Mouse (Mus musculus): Measurements from ENCODE around the gene Pnkd. TPM values are rescaled to one million over a fixed set of nuclear protein-coding genes. Genes with fewer than 3 reads are reported as not detected.

Pnkd gene
- total and polyA plus RNA-seq, 3 experiments, result 45.5 to 318 (median 154) TPM

- H3K36me3 ChIP-seq (replicated peaks in 1 of 2; ENCODE audit: control insufficient read depth in 1 of 2, insufficient read depth in 1 of 2, low read length in 1 of 2), result peaks cover 12 to 35% of the 10 kb centered on the region in 2 experiments
- peak overlapping the region; percentile 66 to 82 (median 81) for H3K4me3 ChIP-seq (replicated peaks in 1 of 3; ENCODE audit: low read depth in 2 of 3, low read length in 2 of 3, poor library complexity in 1 of 3)
- no peaks in the 10 kb centered on the region for H3K27me3 ChIP-seq (replicated peaks)
- dilution Hi-C loops (cut with MboI; ENCODE audit: extremely low pct_ligation_motif_present, extremely low pct_unique_long_range_greater_than_20kb, low sequenced_read_pairs), result no loop called here
- H3K4me2 ChIP-seq (ENCODE audit: insufficient read depth, low read depth, poor library complexity, severe bottlenecking), result peak overlapping the region; percentile 87; the same call in 1 of the 2 replicates
- H3K9ac ChIP-seq (ENCODE audit: insufficient read depth, low read depth), result peak overlapping the region; percentile 63
- in situ Hi-C loops (cut with MboI; ENCODE audit: low pct_ligation_motif_present, low pct_unique_long_range_greater_than_20kb, low sequenced_read_pairs), result no loop called here
- peaks cover 54% of the 10 kb centered on the region for H3K79me2 ChIP-seq (replicated peaks; ENCODE audit: control insufficient read depth, extremely low read depth, insufficient read depth, poor library complexity, severe bottlenecking)
- peak overlapping the region; percentile 33; the same call in 1 of the 2 replicates for H3K27ac ChIP-seq (ENCODE audit: insufficient read depth, low read depth)
- TF ChIP-seq UBTF (IDR thresholded peaks at IDR 0.05; ENCODE audit: low read depth, low read length) (0 out of 2 replicates have a peak, but pooled peaks have one; percentile 79), POLR2AphosphoS2 (IDR thresholded peaks at IDR 0.05; ENCODE audit: low read depth, low read length) (no peak), NRF1 (IDR thresholded peaks at IDR 0.05; ENCODE audit: low read depth, low read length) (0 out of 2 replicates have a peak, but pooled peaks have one; percentile 25)
- H3K9me3 ChIP-seq (replicated peaks; ENCODE audit: low read length), result peaks cover 8% of the 10 kb centered on the region
- no peak for DNase-seq (ENCODE audit: extremely low read depth)
- H3K4me1 ChIP-seq (ENCODE audit: control insufficient read depth in 1 of 2, insufficient read depth in 2 of 2), result peaks cover 16 to 47% of the 10 kb centered on the region in 2 experiments
Measured at GRCm38 (mm10) chr1:74332930-74333329, 48.2 kb downstream of the Pnkd start.

GRCm38 (mm10) chr1:74334607-74335006 is 49.9 kb downstream of the Pnkd start:
- no peak for TF ChIP-seq RCOR1 (conservative IDR thresholded peaks at IDR 0.05; ENCODE audit: low read depth, low read length)
- no peak for TF ChIP-seq HCFC1 (IDR thresholded peaks at IDR 0.05; ENCODE audit: low read depth, low read length)
- TF ChIP-seq CTCF (conservative IDR thresholded peaks at IDR 0.05 in 1 of 2, IDR thresholded peaks at IDR 0.05 in 1 of 2; ENCODE audit: low read depth in 2 of 2, low read length in 2 of 2), result no peak
- TF ChIP-seq JUND (conservative IDR thresholded peaks at IDR 0.05; ENCODE audit: low read depth, low read length), result no peak
- no peak for TF ChIP-seq MYC (IDR thresholded peaks at IDR 0.05; ENCODE audit: low read depth, low read length)
- TF ChIP-seq CHD1 (IDR thresholded peaks at IDR 0.05; ENCODE audit: low read depth, low read length), result no peak
- TF ChIP-seq PAX5 (IDR thresholded peaks at IDR 0.05; ENCODE audit: low read length), result no peak
- TF ChIP-seq MXI1 (IDR thresholded peaks at IDR 0.05; ENCODE audit: low read depth, low read length), result no peak
- TF ChIP-seq JUN (IDR thresholded peaks at IDR 0.05; ENCODE audit: insufficient read depth, low read depth, low read length), result no peak
- no peak for TF ChIP-seq ZNF384 (IDR thresholded peaks at IDR 0.05; ENCODE audit: low read depth, low read length)
- no peak for TF ChIP-seq ETS1 (conservative IDR thresholded peaks at IDR 0.05; ENCODE audit: low read depth, low read length)
- TF ChIP-seq ZMIZ1 (IDR thresholded peaks at IDR 0.05; ENCODE audit: low read depth, low read length), result no peak
- TF ChIP-seq KAT2A (IDR thresholded peaks at IDR 0.05; ENCODE audit: insufficient replicate concordance, low read length), result no peak
- TF ChIP-seq MAFK (IDR thresholded peaks at IDR 0.05; ENCODE audit: insufficient replicate concordance, low read length), result no peak
- TF ChIP-seq MEF2A (IDR thresholded peaks at IDR 0.05; ENCODE audit: borderline replicate concordance, low read depth, low read length), result no peak
- TF ChIP-seq EP300 (IDR thresholded peaks at IDR 0.05; ENCODE audit: low read length), result no peak
- TF ChIP-seq MAZ (IDR thresholded peaks at IDR 0.05; ENCODE audit: low read depth, low read length), result no peak
- no peak for TF ChIP-seq ZC3H11A (IDR thresholded peaks at IDR 0.05; ENCODE audit: low read depth, low read length)
- no peak for TF ChIP-seq ELF1 (IDR thresholded peaks at IDR 0.05; ENCODE audit: low read depth, low read length)
- no peak for TF ChIP-seq BHLHE40 (IDR thresholded peaks at IDR 0.05; ENCODE audit: low read depth, low read length)

More at GRCm38 (mm10) chr1:74334607-74335006, 49.9 kb downstream of the Pnkd start:
- dilution Hi-C loops (cut with MboI; ENCODE audit: extremely low pct_ligation_motif_present, extremely low pct_unique_long_range_greater_than_20kb, low sequenced_read_pairs), result no loop called here
- Histone ChIP-seq H3K4me2 (ENCODE audit: insufficient read depth, low read depth, poor library complexity, severe bottlenecking) (peak overlapping the region; percentile 87), H3K27me3 (replicated peaks) (no peaks in the 10 kb centered on the region), H3K4me1 (ENCODE audit: control insufficient read depth in 1 of 2, insufficient read depth in 2 of 2) (peaks cover 27 to 64% of the 10 kb centered on the region in 2 experiments), H3K79me2 (replicated peaks; ENCODE audit: control insufficient read depth, extremely low read depth, insufficient read depth, poor library complexity, severe bottlenecking) (peaks cover 67% of the 10 kb centered on the region), H3K9ac (ENCODE audit: insufficient read depth, low read depth) (peak overlapping the region; percentile 63), H3K4me3 (replicated peaks in 1 of 3; ENCODE audit: low read depth in 2 of 3, low read length in 2 of 3, poor library complexity in 1 of 3) (peak overlapping the region; percentile 66 to 81 (median 80)), H3K9me3 (replicated peaks; ENCODE audit: low read length) (peaks cover 7% of the 10 kb centered on the region), H3K27ac (ENCODE audit: insufficient read depth, low read depth) (no peak overlapping the region; the same call in 1 of the 2 replicates), H3K36me3 (replicated peaks in 1 of 2; ENCODE audit: control insufficient read depth in 1 of 2, insufficient read depth in 1 of 2, low read length in 1 of 2) (peaks cover 18 to 52% of the 10 kb centered on the region in 2 experiments)
- no peak for DNase-seq (ENCODE audit: extremely low read depth)
- in situ Hi-C loops (cut with MboI; ENCODE audit: low pct_ligation_motif_present, low pct_unique_long_range_greater_than_20kb, low sequenced_read_pairs), result no loop called here
